Mouse (Mus musculus): Measurements from ENCODE around the gene Ltbp1.

Ltbp1 gene

GRCm38 (mm10) chr17:75374287-75375024, 369.1 kb downstream of the Ltbp1 start:
- DNase-seq: no peak

GRCm38 (mm10) chr17:75378256-75378871, 373.0 kb downstream of the Ltbp1 start:
- no peak for DNase-seq

GRCm38 (mm10) chr17:75380167-75380566, 374.8 kb downstream of the Ltbp1 start:
- no peak for DNase-seq

GRCm38 (mm10) chr17:75388402-75388801, 383.0 kb downstream of the Ltbp1 start:
- DNase-seq: no peak

GRCm38 (mm10) chr17:75390142-75390541, 384.8 kb downstream of the Ltbp1 start:
- no peak for DNase-seq

- DNase-seq: no peak
These were observed 386.2 kb downstream of the Ltbp1 start for GRCm38 (mm10) chr17:75391429-75392192.

- DNase-seq: no peak
These were observed 401.0 kb downstream of the Ltbp1 start for GRCm38 (mm10) chr17:75406405-75406804.

- no peak for DNase-seq
These were observed 411.5 kb downstream of the Ltbp1 start for GRCm38 (mm10) chr17:75416861-75417260.

GRCm38 (mm10) chr17:75434152-75434551, 428.8 kb downstream of the Ltbp1 start:
- DNase-seq: no peak

- DNase-seq: no peak
These were observed 429.5 kb downstream of the Ltbp1 start for GRCm38 (mm10) chr17:75434871-75435270.

GRCm38 (mm10) chr17:75435599-75435998, 430.2 kb downstream of the Ltbp1 start, which contains the start of gene Rasgrp3:
Gene Rasgrp3, plus strand, starts transcription at chr17:75435896.
- peak; percentile 35 for DNase-seq

GRCm38 (mm10) chr17:75436095-75436494, 430.7 kb downstream of the Ltbp1 start:
- no peak for DNase-seq

- DNase-seq: no peak
These were observed 431.5 kb downstream of the Ltbp1 start for GRCm38 (mm10) chr17:75436819-75437218.

GRCm38 (mm10) chr17:75437239-75437750, 431.9 kb downstream of the Ltbp1 start:
- no peak for DNase-seq

GRCm38 (mm10) chr17:75438162-75438561, 432.8 kb downstream of the Ltbp1 start:
- no peak for DNase-seq

GRCm38 (mm10) chr17:75439062-75439461, 433.7 kb downstream of the Ltbp1 start:
- DNase-seq: no peak

GRCm38 (mm10) chr17:75440619-75441018, 435.3 kb downstream of the Ltbp1 start:
- DNase-seq: peak; percentile 31

- DNase-seq: no peak
These were observed 436.0 kb downstream of the Ltbp1 start for GRCm38 (mm10) chr17:75441260-75441830.
